Mouse (Mus musculus) spleen, postnatal 4 days (tissue): ENCODE results near the gene Arg1.

ENCODE experiments used
- DNase-seq, 2 experiments: peaks; one replicate each; pipeline ENCODE4 v3.0.0; 2022; ENCODE audit warnings: low spot score in 2 of 2

The Arg1 gene

DNA sequence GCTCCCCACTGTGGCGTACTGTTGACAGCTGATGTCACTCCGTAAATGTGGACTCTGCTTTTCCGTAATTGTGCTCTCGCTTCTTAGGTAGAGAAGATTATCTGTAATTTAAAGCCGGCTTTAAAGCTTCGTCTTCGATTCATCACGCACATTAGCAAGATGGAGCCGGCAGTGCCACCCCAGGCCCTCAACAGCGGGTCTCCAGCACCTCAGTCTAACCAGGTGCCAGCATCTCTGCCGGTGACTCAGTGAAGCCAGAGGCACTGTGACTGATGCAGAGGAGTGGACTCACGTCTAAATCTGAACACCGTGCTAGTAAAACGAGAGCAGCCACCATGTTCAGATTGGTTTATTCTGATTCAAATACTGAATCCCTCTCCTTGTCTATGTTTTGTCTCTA, 14.7 kb downstream of the Arg1 start:
- no peak for DNase-seq

DNA sequence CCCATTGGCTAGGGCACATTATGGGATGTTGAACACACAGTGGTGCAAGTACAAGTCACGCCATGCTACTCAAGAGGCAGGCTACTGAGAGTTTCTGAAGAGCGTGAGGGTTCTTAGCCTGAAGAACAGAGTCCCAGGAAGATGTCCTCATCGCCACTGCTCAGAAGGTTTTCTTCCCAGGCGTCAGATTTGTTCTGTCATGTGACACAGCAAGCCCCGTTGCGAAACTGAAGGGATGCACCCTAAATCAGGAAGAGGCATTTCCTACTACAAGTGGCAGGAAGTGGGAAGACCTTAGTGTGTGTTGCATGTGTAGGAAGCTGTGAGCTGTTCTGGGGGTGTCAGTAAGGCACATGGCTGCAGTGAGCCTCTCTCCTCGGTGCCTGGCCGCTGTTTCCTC, 16.1 kb downstream of the Arg1 start:
- no peak for DNase-seq

DNA sequence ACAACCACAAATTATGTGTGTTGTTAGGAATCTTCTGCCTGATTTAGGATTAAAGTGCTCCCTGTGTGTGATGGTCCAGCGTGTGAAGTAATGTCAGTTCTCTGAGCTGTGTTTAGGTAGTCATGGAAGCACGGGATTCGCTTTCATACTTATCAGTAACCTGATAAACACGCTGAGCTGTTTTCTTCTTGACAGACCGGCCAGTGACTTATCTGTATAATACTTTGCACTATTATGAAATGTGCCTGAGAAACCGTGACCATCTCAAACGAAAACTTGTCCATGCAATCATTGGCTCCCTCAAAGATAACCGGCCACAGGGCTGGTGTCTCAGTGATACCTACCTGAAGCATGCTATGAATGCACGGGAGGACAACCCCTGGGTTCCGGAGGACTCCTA, 21.7 kb downstream of the Arg1 start:
- DNase-seq: no peak

DNA sequence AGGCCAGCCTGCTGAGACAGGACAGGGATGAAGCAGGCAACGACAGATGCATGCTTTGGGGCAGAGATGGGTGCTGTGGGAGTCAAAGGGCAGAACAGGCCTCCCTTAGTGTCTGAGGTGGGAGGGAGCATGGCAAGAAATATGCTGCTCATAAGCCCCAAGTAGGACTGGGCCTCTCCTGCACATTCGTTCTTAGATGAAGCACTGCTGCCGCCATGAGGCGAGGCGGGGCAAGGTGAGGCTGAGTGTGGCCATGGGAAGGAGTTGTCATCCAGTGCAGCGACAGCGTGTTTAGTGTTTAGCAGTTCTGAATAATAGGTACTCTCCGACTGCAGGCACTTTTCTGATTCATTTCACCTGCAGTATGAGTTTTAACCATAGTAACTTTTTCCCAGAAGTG, 31.4 kb downstream of the Arg1 start:
- peak; percentile 30 to 71 for DNase-seq

DNA sequence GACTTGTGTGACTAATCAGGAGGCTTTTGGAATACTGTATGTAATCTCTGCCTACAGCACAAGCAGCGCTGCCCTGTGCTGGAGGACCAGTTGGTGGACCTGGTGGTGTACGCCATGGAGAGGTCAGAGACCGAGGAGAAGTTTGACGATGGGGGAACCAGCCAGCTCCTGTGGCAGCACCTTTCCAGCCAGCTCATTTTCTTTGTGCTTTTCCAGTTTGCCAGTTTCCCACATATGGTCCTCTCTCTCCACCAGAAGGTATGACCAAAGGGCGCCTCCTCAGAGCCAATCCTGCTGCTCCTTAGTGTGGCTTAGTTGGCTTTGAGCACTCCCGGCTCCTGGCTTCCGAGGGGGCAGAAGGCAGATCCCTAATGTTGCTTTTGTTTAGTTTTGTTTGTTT, 38.9 kb downstream of the Arg1 start:
- DNase-seq: no peak

DNA sequence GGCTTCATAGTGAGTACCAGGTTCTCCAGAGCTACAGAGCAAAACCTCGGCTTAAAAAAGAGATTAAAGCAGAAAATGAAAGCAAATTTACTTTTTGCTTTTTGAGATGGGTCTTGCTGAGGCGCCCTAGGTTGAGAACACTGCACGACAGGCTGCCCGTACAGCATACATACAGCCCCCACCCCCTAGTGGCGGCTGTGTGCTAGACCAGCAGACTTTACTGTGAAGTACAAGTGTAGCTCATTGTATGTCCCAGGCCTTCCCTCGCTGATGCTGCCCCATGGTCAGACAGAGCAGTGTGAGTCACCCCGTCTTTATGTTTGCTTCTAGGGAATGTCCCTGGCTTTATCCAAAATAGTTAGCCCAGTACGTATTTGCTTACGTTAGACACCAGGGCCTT, 41.3 kb downstream of the Arg1 start:
- DNase-seq: no peak

DNA sequence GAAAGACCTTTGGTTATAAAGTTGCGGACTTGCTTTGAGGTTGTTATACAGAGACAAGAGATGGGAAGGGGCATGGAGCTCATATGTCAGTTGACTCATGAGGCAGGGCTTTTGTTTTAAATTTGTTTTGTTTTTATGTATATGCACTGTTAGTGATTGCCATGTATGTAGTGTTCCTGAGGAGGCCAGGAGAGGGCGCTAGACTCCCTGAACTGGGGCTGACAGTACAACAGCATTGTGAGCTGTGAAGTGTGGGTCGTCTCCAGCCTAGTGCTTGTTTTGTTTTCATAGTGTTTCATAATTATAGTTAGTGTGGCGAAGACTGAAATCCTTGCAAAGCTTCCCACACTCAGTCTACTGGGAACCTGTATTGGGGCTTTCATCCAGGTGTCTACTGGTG, 53.7 kb downstream of the Arg1 start:
- DNase-seq: no peak

DNA sequence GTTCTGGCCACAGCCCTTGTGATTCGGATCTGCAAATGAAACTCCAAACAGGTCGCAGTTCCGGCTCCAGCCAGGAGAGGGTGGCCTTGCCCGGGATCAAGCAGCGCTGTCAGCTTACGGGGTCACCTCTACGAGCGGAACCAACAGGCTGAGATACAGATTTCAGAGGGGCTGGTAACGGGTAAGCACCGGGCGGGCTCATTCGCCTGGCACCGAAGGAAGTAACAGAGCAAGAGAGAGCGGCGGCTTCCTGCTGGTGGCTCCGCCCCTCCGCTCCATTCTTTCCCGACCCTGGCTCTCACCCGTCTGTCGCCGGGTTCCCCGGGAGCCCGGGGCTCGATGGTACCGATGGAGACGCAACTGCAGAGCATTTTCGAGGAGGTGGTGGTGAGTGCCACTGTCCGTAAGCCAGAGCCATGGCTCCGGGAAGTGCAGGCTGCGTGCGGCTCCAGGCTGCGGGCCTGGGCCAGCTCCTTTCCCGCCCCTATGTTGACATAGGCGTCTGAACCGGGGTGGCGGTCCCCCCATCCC, 57.5 kb downstream of the Arg1 start, which contains the start of gene Med23:
Med23 (plus strand) TSS at position 227 of the 531 bp plus-strand sequence.
- DNase-seq: peak; percentile 97 to 99
